8 mouse cellular contexts compared by ENCODE assay signal in the genomic region with DNA sequence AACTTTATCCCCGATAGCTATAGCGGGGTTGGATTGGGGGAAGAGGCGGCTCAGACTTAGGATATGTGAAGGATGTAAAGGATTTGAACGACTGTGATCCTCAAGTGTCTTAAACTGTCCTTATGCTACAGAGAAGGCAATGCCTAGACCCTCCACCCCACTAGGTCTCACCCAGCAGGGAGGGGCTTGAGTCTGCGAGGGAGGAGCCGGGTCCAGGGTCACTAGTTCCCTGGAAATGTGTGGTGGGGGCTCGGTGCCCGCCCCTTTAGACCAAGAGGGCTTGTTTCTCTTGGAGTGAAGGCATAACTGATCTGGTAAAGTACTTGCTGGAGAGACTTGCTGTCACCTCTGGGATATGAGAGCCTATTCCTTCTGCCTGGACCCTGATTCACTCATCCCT. TPM values are rescaled to one million over a fixed set of nuclear protein-coding genes. Genes with fewer than 3 reads are reported as not detected.
A peak's percentile ranks its signal among the peaks of the same experiment; 100 is the strongest.
DNase-seq lines count a peak whose midpoint lies in the region; ATAC-seq and TF ChIP-seq lines count a peak whose summit lies in the region.

No protein-coding gene starts in this region.

- H3K9me3 ChIP-seq in embryonic facial prominence, embryonic 15.5 days (replicated peaks) = no peaks in the 10 kb centered on the region
- H3K9me3 ChIP-seq in limb, embryonic 10.5 days (replicated peaks) = no peaks in the 10 kb centered on the region
- H3K9me3 ChIP-seq in neural tube, embryonic 14.5 days (ENCODE audit: control insufficient read depth, low read length) = no peaks in the 10 kb centered on the region

- no peak overlapping the region for H3K27ac ChIP-seq in left cerebral cortex, adult 2 months
- H3K27ac ChIP-seq in embryonic facial prominence, embryonic 15.5 days (replicated peaks) = peak overlapping the region; percentile 80
- H3K27ac ChIP-seq in limb, embryonic 10.5 days = peak overlapping the region; percentile 98
- peak overlapping the region; percentile 95 for H3K27ac ChIP-seq in neural tube, embryonic 14.5 days (ENCODE audit: low read depth, low read length)

- no peak for DNase-seq in left cerebral cortex, adult 2 months (ENCODE audit: extremely low spot score in 1 of 2, low spot score in 2 of 2)
- DNase-seq in left cerebral cortex, adult 8-10 months (ENCODE audit: low spot score in 2 of 2) = no peak
- DNase-seq in limb, embryonic 10.5 days (ENCODE audit: low spot score) = peak; percentile 62
- DNase-seq in adrenal gland, adult 8-10 months = no peak
- no peak for DNase-seq in frontal cortex, adult 2 months (ENCODE audit: extremely low spot score in 1 of 2, low spot score in 1 of 2)
- DNase-seq in left cerebral cortex, adult 9 months (ENCODE audit: low spot score in 2 of 2) = no peak

- no peak for TF ChIP-seq CTCF in left cerebral cortex, adult 2 months (IDR thresholded peaks at IDR 0.05)

- H3K4me3 ChIP-seq in left cerebral cortex, adult 2 months = peak overlapping the region; percentile 66
- H3K4me3 ChIP-seq in embryonic facial prominence, embryonic 15.5 days (replicated peaks) = peak overlapping the region; percentile 75
- H3K4me3 ChIP-seq in limb, embryonic 10.5 days = peak overlapping the region; percentile 79
- H3K4me3 ChIP-seq in neural tube, embryonic 14.5 days (ENCODE audit: low read depth, low read length) = peak overlapping the region; percentile 89

- H3K36me3 ChIP-seq in embryonic facial prominence, embryonic 15.5 days = no peaks in the 10 kb centered on the region
- H3K36me3 ChIP-seq in limb, embryonic 10.5 days = peaks cover 49% of the 10 kb centered on the region
- peaks cover 6% of the 10 kb centered on the region; the same call in 1 of the 2 replicates for H3K36me3 ChIP-seq in neural tube, embryonic 14.5 days (ENCODE audit: control insufficient read depth, insufficient read depth, low read length)

- peaks cover 16% of the 10 kb centered on the region; the same call in 1 of the 2 replicates for H3K27me3 ChIP-seq in embryonic facial prominence, embryonic 15.5 days
- no peaks in the 10 kb centered on the region for H3K27me3 ChIP-seq in limb, embryonic 10.5 days (ENCODE audit: low read depth, poor library complexity, severe bottlenecking)
- H3K27me3 ChIP-seq in neural tube, embryonic 14.5 days (ENCODE audit: control insufficient read depth, insufficient read depth, low read length) = no peaks in the 10 kb centered on the region

- intact Hi-C loops in left cerebral cortex, adult 2 months (cut with DNase I) = no loop called here

- ATAC-seq in embryonic facial prominence, embryonic 15.5 days (ENCODE audit: insufficient number of reproducible peaks, low FRiP score, low TSS enrichment, low read depth) = no peak
- no peak for ATAC-seq in neural tube, embryonic 14.5 days (ENCODE audit: low read depth)

- WGBS in embryonic facial prominence, embryonic 15.5 days = under 1% methylated on average over 8 of the region's 8 CpGs
- WGBS in limb, embryonic 10.5 days = 1% methylated on average over 8 of the region's 8 CpGs
- 0% methylated on average over 8 of the region's 8 CpGs for WGBS in neural tube, embryonic 14.5 days

- peaks cover 25% of the 10 kb centered on the region for H3K4me1 ChIP-seq in embryonic facial prominence, embryonic 15.5 days
- peaks cover 75% of the 10 kb centered on the region for H3K4me1 ChIP-seq in limb, embryonic 10.5 days
- H3K4me1 ChIP-seq in neural tube, embryonic 14.5 days (ENCODE audit: control insufficient read depth, insufficient read depth, low read length) = peaks cover 23% of the 10 kb centered on the region

- peak overlapping the region; percentile 98 for H3K4me2 ChIP-seq in embryonic facial prominence, embryonic 15.5 days (replicated peaks)
- peak overlapping the region; percentile 90 for H3K4me2 ChIP-seq in neural tube, embryonic 14.5 days (ENCODE audit: low read depth, low read length)

- peak overlapping the region; percentile 34 for H3K9ac ChIP-seq in embryonic facial prominence, embryonic 15.5 days
- H3K9ac ChIP-seq in neural tube, embryonic 14.5 days (replicated peaks; ENCODE audit: low read depth, low read length) = peak overlapping the region; percentile 91

RNA-seq across cellular contexts. Expression of a gene that starts 1.4 kb away (rescaled TPM):
- 1 to 10 TPM; 2.0 to 2.5 TPM for total RNA-seq in left cerebral cortex, adult 2 months (2021)
- 1 to 10 TPM; 1.2 to 2.1 (median 1.2) TPM for total RNA-seq in left cerebral cortex, adult 8-10 months (2022)
- polyA plus RNA-seq in embryonic facial prominence, embryonic 15.5 days (2015; fragmentation: Nextera tagmentation; extraction: Ambion mirVana) = 1.5 and 2.3 TPM in 2 replicates
- 230 and 420 TPM in 2 replicates for polyA plus RNA-seq in limb, embryonic 10.5 days (2016; fragmentation: Nextera tagmentation; extraction: Ambion mirVana)
- 9.9 and 10.1 TPM in 2 replicates for polyA plus RNA-seq in neural tube, embryonic 14.5 days (2014; fragmentation: Nextera tagmentation; extraction: Ambion mirVana)
- total RNA-seq in adrenal gland, adult 8-10 months (2022) = 1 to 10 TPM in 3 of 4 experiments, under 1 TPM in 1; 0.84 to 4.0 (median 2.4) TPM
- polyA plus RNA-seq in frontal cortex, adult 2 months (2012; rRNA removed) = 2.6 and 3.1 TPM in 2 replicates

RNA-seq across cellular contexts. Expression of a gene that starts 41.1 kb away (rescaled TPM):
- 10 to 100 TPM; 31.8 to 33.7 TPM for total RNA-seq in left cerebral cortex, adult 2 months (2021)
- 10 to 100 TPM; 35.7 to 39.1 (median 36.6) TPM for total RNA-seq in left cerebral cortex, adult 8-10 months (2022)
- polyA plus RNA-seq in embryonic facial prominence, embryonic 15.5 days (2015; fragmentation: Nextera tagmentation; extraction: Ambion mirVana) = 38.1 and 38.4 TPM in 2 replicates
- 11.1 and 11.2 TPM in 2 replicates for polyA plus RNA-seq in limb, embryonic 10.5 days (2016; fragmentation: Nextera tagmentation; extraction: Ambion mirVana)
- polyA plus RNA-seq in neural tube, embryonic 14.5 days (2014; fragmentation: Nextera tagmentation; extraction: Ambion mirVana) = 15.6 and 19.4 TPM in 2 replicates
- 10 to 100 TPM; 28.6 to 67.1 (median 44.5) TPM for total RNA-seq in adrenal gland, adult 8-10 months (2022)
- 27.7 and 30.9 TPM in 2 replicates for polyA plus RNA-seq in frontal cortex, adult 2 months (2012; rRNA removed)

RNA-seq across cellular contexts. Expression of a gene that starts 52.8 kb away (rescaled TPM):
- 1 to 10 TPM; 3.6 to 4.0 TPM for total RNA-seq in left cerebral cortex, adult 2 months (2021)
- total RNA-seq in left cerebral cortex, adult 8-10 months (2022) = 1 to 10 TPM; 3.4 to 4.8 (median 4.0) TPM
- polyA plus RNA-seq in embryonic facial prominence, embryonic 15.5 days (2015; fragmentation: Nextera tagmentation; extraction: Ambion mirVana) = 7.5 and 8.9 TPM in 2 replicates
- 8.7 and 9.0 TPM in 2 replicates for polyA plus RNA-seq in limb, embryonic 10.5 days (2016; fragmentation: Nextera tagmentation; extraction: Ambion mirVana)
- polyA plus RNA-seq in neural tube, embryonic 14.5 days (2014; fragmentation: Nextera tagmentation; extraction: Ambion mirVana) = 5.3 and 6.7 TPM in 2 replicates
- total RNA-seq in adrenal gland, adult 8-10 months (2022) = 10 to 100 TPM; 16.2 to 44.2 (median 33.1) TPM
- polyA plus RNA-seq in frontal cortex, adult 2 months (2012; rRNA removed) = 3.9 TPM in 2 replicates

Comparison
In these comparisons a context has a peak if more than half of its experiments do, and no peak if none do; other contexts are left out.
1. RNA of a gene that starts 1.4 kb away (polyA plus RNA-seq): 230 to 420 TPM in limb, embryonic 10.5 days; 9.9 to 10.1 TPM in neural tube, embryonic 14.5 days, 2.6 to 3.1 TPM in frontal cortex, adult 2 months and 1.5 to 2.3 TPM in embryonic facial prominence, embryonic 15.5 days; every median in the first group is over 10 times any median in the second.
2. Peak in every context shown above with its lines, with median percentiles within 50 percentile points of each other: H3K4me3 ChIP-seq.